Mouse (Mus musculus) midbrain, embryonic 15.5 days (tissue): ENCODE results near the gene Stra6l. TPM values are rescaled to one million over a fixed set of nuclear protein-coding genes. Genes with fewer than 3 reads are reported as not detected.
A peak's percentile ranks its signal among the peaks of the same experiment; 100 is the strongest.

Experiments used
- ATAC-seq: fragments of 200-750 bp; cut with Nextera tagmentation; replicated peaks from 2 replicates; pipeline ENCODE4 v1.8.0; 2017; ENCODE audit warnings: moderate TSS enrichment
- H3K27ac ChIP-seq: fragments of 300-500 bp; sonication (generic); 2 replicates; pipeline ENCODE4 v1.5.1; 2015; ENCODE audit warnings: mild to moderate bottlenecking, inconsistent platforms
- H3K27me3 ChIP-seq: fragments of 300-500 bp; sonication (generic); replicated peaks from 2 replicates; pipeline ENCODE4 v1.6.1; 2015; ENCODE audit warnings: inconsistent platforms
- H3K36me3 ChIP-seq: fragments of 300-500 bp; sonication (generic); replicated peaks from 2 replicates; pipeline ENCODE4 v1.6.1; 2015; ENCODE audit warnings: inconsistent platforms
- H3K4me1 ChIP-seq: fragments of 300-500 bp; sonication (generic); 2 replicates; pipeline ENCODE4 v1.6.1; 2015; ENCODE audit warnings: inconsistent platforms
- H3K4me2 ChIP-seq: fragments of 300-500 bp; sonication (generic); 2 replicates; pipeline ENCODE4 v1.6.1; 2015; ENCODE audit warnings: inconsistent platforms, mild to moderate bottlenecking, moderate library complexity
- H3K4me3 ChIP-seq: fragments of 300-500 bp; sonication (generic); 2 replicates; pipeline ENCODE4 v1.5.1; 2015; ENCODE audit warnings: mild to moderate bottlenecking, inconsistent platforms
- H3K9ac ChIP-seq: fragments of 300-500 bp; sonication (generic); 2 replicates; pipeline ENCODE4 v1.6.1; 2015; ENCODE audit warnings: mild to moderate bottlenecking, inconsistent platforms
- H3K9me3 ChIP-seq: fragments of 300-500 bp; sonication (generic); 2 replicates; pipeline ENCODE4 v1.6.1; 2016; ENCODE audit warnings: inconsistent platforms
- WGBS: fragments of 180-500 bp; shearing (Covaris S2); methylation state at CpG from one replicate; pipeline ENCODE4 v1.1.7; 2015; ENCODE audit warnings: mixed read lengths; 5-methylcytosine and 5-hydroxymethylcytosine counted together
- polyA plus RNA-seq: library from polyadenylated mRNA; unstranded; fragments of >200 nt; fragmentation: Nextera tagmentation; extraction: Ambion mirVana; gene quantifications from 2 replicates; pipeline ENCODE4 v1.2.1, GENCODE M21; 2015

Stra6l gene
- polyA plus RNA-seq, 1 experiment from 2014 or later = 1.0 TPM

DNA sequence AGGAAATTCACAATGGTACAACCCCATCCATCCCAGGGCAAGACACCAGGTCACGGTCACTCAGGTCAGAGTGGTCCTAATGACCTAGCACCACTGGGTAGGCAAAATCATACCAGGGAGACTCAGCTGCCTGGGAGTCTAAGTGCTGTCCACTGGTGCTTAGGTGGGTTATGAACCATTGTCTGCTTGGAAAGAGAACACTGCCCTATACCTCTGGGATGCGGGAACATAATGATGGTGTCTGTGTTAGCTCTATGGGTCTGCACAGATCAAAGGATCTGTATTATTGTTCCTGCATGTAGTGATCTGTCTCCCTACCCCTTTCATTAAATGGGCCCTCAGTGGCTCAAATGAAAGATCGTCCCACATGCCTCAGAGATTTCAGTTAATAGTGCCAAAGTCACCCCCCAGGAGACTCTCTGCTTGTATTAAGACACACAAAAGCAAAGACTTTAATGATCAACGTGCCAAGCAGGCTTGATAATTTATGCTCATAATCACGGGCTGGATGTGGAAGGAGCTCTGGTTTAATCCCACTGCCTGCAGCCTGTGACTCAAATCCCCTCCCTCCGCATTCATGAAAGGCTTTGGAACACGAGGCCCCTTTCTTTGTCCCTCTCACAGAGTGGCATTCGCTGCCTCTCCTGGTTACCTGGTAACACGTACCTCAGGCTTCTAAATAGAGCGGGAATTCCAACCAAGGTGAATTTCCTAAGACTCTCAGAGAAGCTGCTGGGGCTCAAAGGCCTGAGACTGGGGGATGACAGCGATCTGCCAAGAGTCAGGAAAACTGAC, 25.5 kb upstream of the Stra6l start:
- Histone ChIP-seq H3K4me2 (peak overlapping the region; percentile 61), H3K9ac (peak overlapping the region; percentile 60; the same call in 1 of the 2 replicates), H3K27ac (peak overlapping the region; percentile 92), H3K9me3 (no peaks in the 10 kb centered on the region), H3K27me3 (peaks cover 6% of the 10 kb centered on the region; the same call in 1 of the 2 replicates), H3K4me3 (peak overlapping the region; percentile 54), H3K4me1 (peaks cover 88% of the 10 kb centered on the region), H3K36me3 (no peaks in the 10 kb centered on the region)
- ATAC-seq = peak; percentile 55
- WGBS = 8% methylated on average over 11 of the region's 11 CpGs

DNA sequence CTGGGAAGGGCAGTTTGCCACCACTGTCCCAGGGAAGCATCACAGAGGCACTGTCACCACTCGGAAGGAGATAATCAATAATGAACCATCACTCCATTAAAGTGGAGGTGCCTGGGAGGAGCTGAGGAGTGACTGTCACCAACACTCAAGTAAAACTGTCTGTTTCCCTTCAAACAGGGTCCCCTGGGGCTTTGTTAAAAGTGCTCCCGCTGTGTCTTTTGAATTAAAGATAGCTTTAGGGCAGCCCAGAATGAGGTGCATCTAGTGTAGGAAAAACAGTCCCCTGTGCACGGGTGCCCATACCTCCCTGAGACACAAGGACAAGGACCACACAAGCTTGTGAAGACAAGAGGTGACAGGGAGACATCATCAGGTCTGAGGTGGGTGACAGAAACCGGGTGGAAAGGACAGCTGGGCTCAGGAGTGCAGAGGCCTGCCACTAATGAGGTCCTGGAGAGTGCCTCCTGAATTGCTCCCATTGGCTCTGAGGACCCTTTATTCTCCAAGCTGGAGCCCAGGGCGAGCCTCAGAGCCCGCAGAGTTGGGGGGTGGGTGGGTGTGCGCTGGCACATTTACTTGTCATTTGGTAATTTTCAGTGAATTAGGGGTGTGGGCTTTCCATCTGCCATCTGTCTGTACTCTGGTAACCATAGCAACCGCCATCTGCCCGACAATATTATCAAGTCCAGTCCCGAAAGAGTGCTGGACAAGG, 24.3 kb upstream of the Stra6l start:
- ATAC-seq = peak; percentile 46
- H3K4me2 ChIP-seq = peak overlapping the region; percentile 61
- H3K27me3 ChIP-seq = peaks cover 6% of the 10 kb centered on the region; the same call in 1 of the 2 replicates
- H3K9me3 ChIP-seq = no peaks in the 10 kb centered on the region
- peak overlapping the region; percentile 92 for H3K27ac ChIP-seq
- H3K4me1 ChIP-seq = peaks cover 76% of the 10 kb centered on the region
- H3K9ac ChIP-seq = peak overlapping the region; percentile 60
- peak overlapping the region; percentile 54 for H3K4me3 ChIP-seq
- WGBS = 4% methylated on average over 10 of the region's 10 CpGs
- H3K36me3 ChIP-seq = no peaks in the 10 kb centered on the region

DNA sequence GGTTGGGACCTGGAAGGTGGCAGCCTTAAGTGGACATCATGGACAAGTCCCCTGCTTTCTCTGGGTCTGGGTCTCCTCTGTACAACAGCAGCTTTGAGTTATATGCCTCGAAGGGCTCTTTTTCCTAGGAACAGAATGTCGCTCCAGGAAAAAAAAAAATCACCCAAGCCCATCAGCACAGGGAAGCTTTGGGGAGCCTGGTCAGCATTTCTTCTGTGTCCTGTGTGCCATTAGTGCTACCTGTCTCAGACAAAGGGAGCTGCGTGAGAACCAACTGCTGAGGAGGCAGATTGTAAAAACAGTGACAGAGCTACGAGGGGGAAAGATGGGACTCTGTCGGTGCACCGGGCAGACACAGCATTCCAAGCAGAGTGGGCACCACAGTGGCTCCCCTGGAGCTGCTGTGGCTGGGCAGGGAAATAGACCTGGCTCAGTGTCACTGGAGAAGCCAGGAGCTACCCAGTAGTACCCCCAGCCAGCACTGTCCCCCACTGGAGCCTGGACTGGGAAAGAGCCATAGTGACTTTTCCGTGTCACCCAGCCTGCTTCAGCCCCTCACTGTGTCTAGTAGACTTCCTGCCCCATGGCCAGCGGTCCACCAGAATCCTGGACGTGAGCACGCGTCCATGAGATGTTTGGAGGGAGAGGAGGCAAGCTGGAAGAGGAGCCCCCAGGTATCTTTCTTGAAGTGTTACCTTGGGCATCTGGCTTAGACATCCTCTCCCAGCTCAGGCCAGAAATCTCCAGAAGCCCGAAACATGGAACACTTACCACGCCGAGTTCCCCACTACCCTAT, 23.5 kb upstream of the Stra6l start:
- Histone ChIP-seq H3K4me1 (peaks cover 75% of the 10 kb centered on the region), H3K27me3 (peaks cover 6% of the 10 kb centered on the region; the same call in 1 of the 2 replicates)

DNA sequence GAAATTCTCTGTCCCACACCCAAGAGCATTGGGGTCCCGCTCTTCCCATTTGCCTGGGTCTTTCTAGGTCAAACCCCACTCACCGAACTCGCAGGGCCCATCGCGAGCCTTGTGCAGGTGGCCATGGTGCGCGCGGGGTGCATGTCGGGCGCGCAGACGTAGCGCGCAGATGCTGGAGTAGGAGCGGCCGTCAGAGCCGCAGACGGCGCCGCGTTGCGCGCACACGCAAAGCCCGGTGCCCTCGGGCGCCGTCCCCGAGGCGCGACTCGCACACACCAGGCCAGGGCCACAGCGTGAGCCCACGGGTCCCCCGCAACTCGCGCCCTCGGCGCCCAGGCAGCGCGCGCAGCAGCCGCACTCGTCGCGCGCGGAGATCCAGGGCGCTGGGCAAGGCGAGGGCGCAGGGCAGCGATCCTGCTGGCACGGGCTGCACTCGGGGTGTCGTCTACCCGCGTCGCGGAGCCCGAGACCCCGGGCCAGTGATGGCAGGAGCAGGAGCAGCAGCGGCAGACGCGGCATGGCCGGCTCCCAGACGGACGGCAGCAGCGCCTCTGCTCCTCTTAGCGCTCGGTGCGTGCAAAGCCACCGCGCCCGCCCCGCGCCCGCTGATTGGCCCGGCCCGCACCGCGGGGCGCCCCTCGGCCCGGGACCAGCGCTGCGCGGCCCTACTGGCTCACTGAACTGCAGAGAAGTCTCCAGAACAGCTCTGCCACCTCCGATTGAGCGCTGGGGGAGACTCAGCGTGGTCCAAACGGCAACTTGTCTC, 22.0 kb upstream of the Stra6l start, which contains the start of gene Igfbpl1:
Igfbpl1 (minus strand) TSS at position 649 of the 766 bp plus-strand sequence.
- Histone ChIP-seq H3K4me1 (peaks cover 75% of the 10 kb centered on the region), H3K27ac (peak within 1 kb of the TSS; percentile 92), H3K9ac (peak within 1 kb of the TSS; percentile 60), H3K36me3 (no peaks in the 10 kb centered on the region), H3K27me3 (peaks cover 6% of the 10 kb centered on the region; the same call in 1 of the 2 replicates), H3K4me2 (peak within 1 kb of the TSS; percentile 61), H3K9me3 (no peaks in the 10 kb centered on the region), H3K4me3 (peak within 1 kb of the TSS; percentile 54)
- 1% methylated on average over 91 of the region's 91 CpGs for WGBS
- peak; percentile 49 for ATAC-seq

More for the DNA sequence above, 23.5 kb upstream of the Stra6l start:
- Histone ChIP-seq H3K4me3 (peak overlapping the region; percentile 54), H3K36me3 (no peaks in the 10 kb centered on the region), H3K27ac (peak overlapping the region; percentile 92), H3K9me3 (no peaks in the 10 kb centered on the region), H3K4me2 (peak overlapping the region; percentile 61), H3K9ac (peak overlapping the region; percentile 60)
- WGBS = 22% methylated on average over 14 of the region's 14 CpGs
- ATAC-seq = no peak

DNA sequence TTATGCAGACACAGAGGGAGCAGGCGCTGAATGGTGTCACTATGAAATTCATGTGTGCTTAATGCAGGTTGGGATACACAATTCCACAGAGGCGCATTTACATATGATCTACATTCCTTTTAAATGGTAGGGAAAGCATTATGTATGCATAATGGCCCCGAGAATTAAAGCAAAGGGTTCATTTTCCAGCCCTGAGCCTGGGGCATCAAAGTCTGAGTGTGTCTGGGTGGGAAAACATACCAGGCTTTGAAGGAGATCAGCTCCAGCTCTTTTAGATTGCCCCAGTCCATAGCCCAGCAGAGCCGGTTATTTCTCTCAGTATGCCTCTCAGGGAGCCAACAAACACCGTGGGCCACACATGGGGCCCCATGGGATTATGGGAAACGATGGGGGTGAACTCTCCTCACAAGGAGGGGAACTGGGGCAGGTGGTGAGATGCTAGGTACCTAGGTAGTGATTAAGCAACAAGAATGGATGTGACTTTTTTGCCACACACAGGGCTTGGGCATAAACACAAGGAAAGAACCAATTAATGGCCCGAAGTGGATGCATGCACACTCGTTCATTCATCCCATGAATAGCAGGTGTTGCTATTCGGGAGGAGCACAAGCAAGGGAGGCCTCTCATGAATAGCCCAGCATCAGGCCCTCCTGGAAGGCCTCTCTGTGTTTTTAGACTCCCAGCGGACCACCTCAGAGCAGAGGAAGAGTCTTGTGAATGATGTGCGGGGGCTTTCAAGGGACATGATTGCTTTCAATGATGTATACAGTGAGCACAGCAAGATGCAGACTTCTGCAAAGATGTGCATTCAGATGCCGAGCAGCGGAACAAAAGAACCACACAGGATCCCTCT, 18.3 kb upstream of the Stra6l start:
- ATAC-seq = peak; percentile 32; the same call in 1 of the 2 replicates
- no peak overlapping the region for H3K9ac ChIP-seq
- H3K27me3 ChIP-seq = peaks cover 6% of the 10 kb centered on the region; the same call in 1 of the 2 replicates
- H3K4me2 ChIP-seq = 0 out of 2 replicates have a peak overlapping the region, but pooled peaks have one; percentile 9
- H3K4me1 ChIP-seq = peaks cover 51% of the 10 kb centered on the region
- H3K9me3 ChIP-seq = no peaks in the 10 kb centered on the region
- H3K4me3 ChIP-seq = no peak overlapping the region
- peak overlapping the region; percentile 83 for H3K27ac ChIP-seq
- 15% methylated on average over 13 of the region's 13 CpGs for WGBS
- H3K36me3 ChIP-seq = no peaks in the 10 kb centered on the region

DNA sequence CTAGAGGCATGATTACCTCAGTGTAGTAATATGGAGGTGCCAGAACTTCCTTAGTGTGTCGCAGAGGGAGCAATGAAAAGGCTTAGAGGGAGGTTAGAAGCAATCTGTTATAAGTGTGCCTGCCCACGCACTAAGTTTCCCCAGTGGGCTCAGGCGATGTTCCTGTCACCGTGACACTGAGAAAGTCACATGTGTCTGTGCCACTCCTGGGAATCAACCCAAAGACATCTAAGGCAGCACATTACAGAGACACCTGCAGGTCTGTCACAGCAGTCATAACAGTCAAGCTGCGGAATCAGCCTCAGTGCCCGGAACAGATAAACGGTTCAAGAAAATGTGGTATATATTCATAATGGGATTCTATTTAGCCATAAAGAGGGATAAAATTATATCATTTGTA, 16.5 kb upstream of the Stra6l start:
- no peaks in the 10 kb centered on the region for H3K9me3 ChIP-seq
- peaks cover 36% of the 10 kb centered on the region for H3K4me1 ChIP-seq
- H3K4me3 ChIP-seq = no peak overlapping the region
- H3K27me3 ChIP-seq = 0 out of 2 replicates have a peak, but pooled peaks cover 3% of the 10 kb centered on the region
- WGBS = 62% methylated on average over 7 of the region's 7 CpGs
- no peak overlapping the region for H3K9ac ChIP-seq
- no peak for ATAC-seq
- H3K27ac ChIP-seq = peak overlapping the region; percentile 83; the same call in 1 of the 2 replicates
- H3K36me3 ChIP-seq = no peaks in the 10 kb centered on the region
- no peak overlapping the region for H3K4me2 ChIP-seq

DNA sequence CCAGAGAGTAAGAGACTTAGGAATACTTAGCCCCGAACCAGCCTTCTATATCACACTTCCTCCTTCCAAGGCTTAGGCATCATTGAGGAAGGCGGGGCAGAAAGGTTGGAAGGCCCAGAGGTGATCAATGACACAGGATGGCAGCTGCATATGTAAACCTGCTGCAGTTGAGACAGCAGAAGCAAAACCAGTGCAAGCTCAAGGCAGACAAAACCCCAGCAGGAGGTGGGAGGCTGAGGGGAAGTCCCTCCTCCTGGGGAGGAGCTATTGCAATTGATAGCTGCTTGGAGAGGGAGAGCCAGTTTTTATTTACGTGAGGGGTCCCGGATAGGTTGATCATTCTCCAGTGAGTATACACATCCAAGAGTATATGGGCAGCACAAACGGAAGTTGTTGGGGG, 15.0 kb upstream of the Stra6l start:
- ATAC-seq = no peak
- 42% methylated on average over 5 of the region's 5 CpGs for WGBS

DNA sequence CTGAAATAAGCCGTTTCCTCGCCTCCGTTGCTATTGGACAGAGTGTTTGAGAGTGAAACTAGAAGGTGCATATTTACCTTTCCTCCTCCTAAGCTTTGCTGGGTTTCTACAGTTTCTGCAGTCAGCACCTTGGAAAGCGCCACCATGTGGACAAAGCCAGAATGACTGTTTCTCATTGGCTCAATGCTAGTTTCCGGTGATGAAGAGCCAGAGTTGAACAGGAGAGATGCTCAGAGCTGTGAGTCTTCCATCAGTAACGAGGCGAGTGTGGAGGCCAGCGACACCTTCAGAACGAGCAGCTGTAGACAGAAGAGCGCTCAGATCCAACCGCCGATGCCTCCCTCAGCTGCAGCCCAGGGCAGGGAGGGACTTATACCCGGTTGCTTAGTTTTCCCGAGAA, 4.1 kb upstream of the Stra6l start:
- Histone ChIP-seq H3K27ac (no peak overlapping the region), H3K4me3 (no peak overlapping the region), H3K27me3 (no peaks in the 10 kb centered on the region), H3K4me2 (no peak overlapping the region), H3K36me3 (no peaks in the 10 kb centered on the region), H3K4me1 (no peaks in the 10 kb centered on the region), H3K9ac (no peak overlapping the region), H3K9me3 (no peaks in the 10 kb centered on the region)
- 42% methylated on average over 14 of the region's 14 CpGs for WGBS
- 0 out of 2 replicates have a peak, but pooled peaks have one; percentile 20 for ATAC-seq

More for the DNA sequence above, 15.0 kb upstream of the Stra6l start:
- Histone ChIP-seq H3K9me3 (no peaks in the 10 kb centered on the region), H3K27ac (no peak overlapping the region), H3K27me3 (no peaks in the 10 kb centered on the region), H3K4me1 (peaks cover 31% of the 10 kb centered on the region), H3K4me2 (no peak overlapping the region), H3K4me3 (no peak overlapping the region), H3K36me3 (no peaks in the 10 kb centered on the region), H3K9ac (no peak overlapping the region)

DNA sequence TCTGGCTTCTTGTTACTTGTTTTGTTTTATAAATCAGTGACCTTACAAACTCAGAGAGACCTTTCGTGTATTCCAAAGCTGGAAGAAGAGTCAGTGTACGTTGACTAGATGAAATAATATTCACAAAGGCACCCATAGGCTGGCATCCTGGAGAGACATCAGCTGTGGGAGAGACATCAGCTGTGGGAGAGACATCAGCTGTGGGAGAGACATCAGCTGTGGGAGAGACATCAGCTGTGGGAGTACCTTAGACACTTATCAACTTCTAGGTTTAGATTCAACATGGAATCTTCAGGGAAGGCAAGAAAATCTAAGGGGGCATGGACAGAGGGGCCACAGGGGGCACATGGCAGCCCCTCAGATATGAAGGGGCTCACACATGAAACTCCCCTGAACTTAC, 2.2 kb upstream of the Stra6l start:
- Histone ChIP-seq H3K36me3 (no peaks in the 10 kb centered on the region), H3K9ac (no peak overlapping the region), H3K27me3 (no peaks in the 10 kb centered on the region)

DNA sequence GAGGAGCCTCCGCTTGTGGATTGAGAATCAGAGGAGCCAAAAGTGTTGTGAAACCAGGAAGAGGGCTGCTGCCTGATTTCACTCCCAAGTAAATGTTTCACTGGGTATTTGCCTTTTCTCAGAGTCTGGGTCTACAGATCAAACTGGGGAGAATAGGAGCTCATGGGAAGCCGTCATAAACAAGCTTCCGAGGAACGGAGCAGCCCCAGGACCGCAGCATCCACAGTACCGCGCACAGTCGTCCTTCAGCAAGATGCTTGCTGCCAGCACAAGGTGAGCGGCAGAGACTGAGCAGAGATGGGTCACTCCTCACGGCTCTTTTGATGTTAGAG, 327 bp downstream of the Stra6l start:
- H3K27ac ChIP-seq = no peak overlapping the region
- H3K4me3 ChIP-seq = no peak overlapping the region
- H3K36me3 ChIP-seq = no peaks in the 10 kb centered on the region
- no peak for ATAC-seq
- peaks cover 4% of the 10 kb centered on the region; the same call in 1 of the 2 replicates for H3K27me3 ChIP-seq
- H3K4me2 ChIP-seq = no peak overlapping the region
- 53% methylated on average over 10 of the region's 10 CpGs for WGBS
- no peak overlapping the region for H3K9ac ChIP-seq
- no peaks in the 10 kb centered on the region for H3K9me3 ChIP-seq
- no peaks in the 10 kb centered on the region for H3K4me1 ChIP-seq

More for the DNA sequence above, 2.2 kb upstream of the Stra6l start:
- Histone ChIP-seq H3K9me3 (no peaks in the 10 kb centered on the region), H3K27ac (no peak overlapping the region), H3K4me2 (no peak overlapping the region), H3K4me3 (no peak overlapping the region), H3K4me1 (no peaks in the 10 kb centered on the region)
- no peak for ATAC-seq
- WGBS = 93% methylated on average over 2 of the region's 2 CpGs
